Mouse (Mus musculus) intestine, embryonic 16.5 days (tissue): Measurements from ENCODE around the gene Rbfox3. TPM values are rescaled to one million over a fixed set of nuclear protein-coding genes. Genes with fewer than 3 reads are reported as not detected.

Source experiments
- ATAC-seq: fragments of 200-750 bp; cut with Nextera tagmentation; 2 replicates; pipeline ENCODE4 v1.8.0; 2017; ENCODE audit warnings: moderate TSS enrichment, moderate library complexity
- H3K27ac ChIP-seq: fragments of 300-500 bp; sonication (generic); 2 replicates; pipeline ENCODE4 v1.5.1; 2014; ENCODE audit warnings: mild to moderate bottlenecking, low read length
- H3K27me3 ChIP-seq: fragments of 300-500 bp; sonication (generic); replicated peaks from 2 replicates; pipeline ENCODE4 v1.6.1; 2014; ENCODE audit warnings: low read length, control low read depth, mixed read lengths; ENCODE audit not compliant: control insufficient read depth, insufficient read depth
- H3K36me3 ChIP-seq: fragments of 300-500 bp; sonication (generic); 2 replicates; pipeline ENCODE4 v1.6.1; 2014; ENCODE audit warnings: low read length, control low read depth; ENCODE audit not compliant: control insufficient read depth, insufficient read depth
- H3K4me1 ChIP-seq: fragments of 300-500 bp; sonication (generic); 2 replicates; pipeline ENCODE4 v1.6.1; 2014; ENCODE audit warnings: low read length, control low read depth, mixed read lengths; ENCODE audit not compliant: control insufficient read depth, insufficient read depth
- H3K4me2 ChIP-seq: fragments of 300-500 bp; sonication (generic); 2 replicates; pipeline ENCODE4 v1.6.1; 2014; ENCODE audit warnings: low read depth, low read length, control low read depth
- H3K4me3 ChIP-seq: fragments of 300-500 bp; sonication (generic); 2 replicates; pipeline ENCODE4 v1.5.1; 2014; ENCODE audit warnings: mild to moderate bottlenecking, low read length
- H3K9ac ChIP-seq: fragments of 300-500 bp; sonication (generic); 2 replicates; pipeline ENCODE4 v1.6.1; 2014; ENCODE audit warnings: low read depth, low read length
- H3K9me3 ChIP-seq: fragments of 300-500 bp; sonication (generic); 2 replicates; pipeline ENCODE4 v1.6.1; 2016; ENCODE audit warnings: low read length, control low read depth; ENCODE audit not compliant: control insufficient read depth
- WGBS: fragments of 180-500 bp; shearing (Covaris S2); extraction: QIAGEN DNeasy Blood & Tissue Kit; methylation state at CpG from one replicate; pipeline ENCODE4 v1.1.7; 2014; 5-methylcytosine and 5-hydroxymethylcytosine counted together
- polyA plus RNA-seq: library from polyadenylated mRNA; unstranded; fragments of >200 nt; fragmentation: Nextera tagmentation; extraction: Ambion mirVana; gene quantifications from 2 replicates; pipeline ENCODE4 v1.2.1, GENCODE M21; 2015

Gene Rbfox3
- polyA plus RNA-seq, 1 experiment from 2014 or later: 0.98 TPM

GRCm38 (mm10) chr11:118927081-118927480, 15.7 kb upstream of the Rbfox3 start:
- no peaks in the 10 kb centered on the region for H3K27me3 ChIP-seq
- no peak overlapping the region for H3K27ac ChIP-seq
- H3K36me3 ChIP-seq: no peaks in the 10 kb centered on the region
- H3K9ac ChIP-seq: no peak overlapping the region
- no peak for ATAC-seq
- H3K4me1 ChIP-seq: no peaks in the 10 kb centered on the region
- H3K4me2 ChIP-seq: no peak overlapping the region
- WGBS: 9% methylated on average over 5 of the region's 5 CpGs
- H3K9me3 ChIP-seq: no peaks in the 10 kb centered on the region; the same call in 1 of the 2 replicates
- H3K4me3 ChIP-seq: no peak overlapping the region

GRCm38 (mm10) chr11:118921852-118922251, 10.5 kb upstream of the Rbfox3 start:
- Histone ChIP-seq H3K4me3 (no peak overlapping the region), H3K27ac (no peak overlapping the region), H3K4me2 (no peak overlapping the region), H3K27me3 (no peaks in the 10 kb centered on the region), H3K36me3 (no peaks in the 10 kb centered on the region), H3K9me3 (no peaks in the 10 kb centered on the region), H3K4me1 (no peaks in the 10 kb centered on the region), H3K9ac (no peak overlapping the region)
- ATAC-seq: no peak
- 83% methylated on average over 6 of the region's 6 CpGs for WGBS

GRCm38 (mm10) chr11:118916423-118917030, 5.1 kb upstream of the Rbfox3 start:
- WGBS: 29% methylated on average over 15 of the region's 15 CpGs
- H3K9ac ChIP-seq: no peak overlapping the region
- no peaks in the 10 kb centered on the region for H3K9me3 ChIP-seq
- peaks cover 3% of the 10 kb centered on the region; the same call in 1 of the 2 replicates for H3K27me3 ChIP-seq
- no peaks in the 10 kb centered on the region for H3K4me1 ChIP-seq
- H3K4me2 ChIP-seq: no peak overlapping the region
- no peak for ATAC-seq
- H3K27ac ChIP-seq: no peak overlapping the region
- H3K4me3 ChIP-seq: no peak overlapping the region
- no peaks in the 10 kb centered on the region for H3K36me3 ChIP-seq

DNA sequence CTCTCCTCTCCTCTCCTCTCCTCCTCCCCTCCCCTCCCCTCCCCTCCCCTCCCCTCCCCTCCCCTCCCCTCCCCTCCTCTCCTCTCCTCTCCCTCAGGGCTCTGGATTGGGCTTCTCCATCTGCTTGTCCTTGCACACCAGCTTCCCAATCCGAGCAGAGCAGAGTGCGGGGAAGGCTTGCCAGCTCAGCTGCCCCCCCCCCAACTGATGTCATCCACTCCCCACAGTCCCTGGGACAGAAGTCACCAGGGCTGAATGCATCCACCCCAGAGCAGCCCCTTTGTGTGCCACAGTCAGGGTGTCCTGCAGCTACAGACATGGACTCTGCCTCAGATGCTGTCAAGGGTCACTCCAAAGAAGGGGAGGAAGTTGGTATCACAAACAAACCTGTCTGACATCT, 4.5 kb upstream of the Rbfox3 start:
- Histone ChIP-seq H3K4me1 (no peaks in the 10 kb centered on the region), H3K27me3 (peaks cover 6% of the 10 kb centered on the region)
- ATAC-seq: no peak

GRCm38 (mm10) chr11:118912686-118913085, 1.3 kb upstream of the Rbfox3 start:
- WGBS: 47% methylated on average over 6 of the region's 6 CpGs
- no peak for ATAC-seq
- no peak overlapping the region for H3K4me3 ChIP-seq

More for the DNA sequence above, 4.5 kb upstream of the Rbfox3 start:
- H3K4me2 ChIP-seq: no peak overlapping the region
- WGBS: 44% methylated on average over 2 of the region's 2 CpGs
- H3K9ac ChIP-seq: no peak overlapping the region
- H3K36me3 ChIP-seq: no peaks in the 10 kb centered on the region
- no peak overlapping the region for H3K27ac ChIP-seq
- H3K4me3 ChIP-seq: no peak overlapping the region
- no peaks in the 10 kb centered on the region for H3K9me3 ChIP-seq

GRCm38 (mm10) chr11:118910756-118911155, 641 bp downstream of the Rbfox3 start:
- no peak overlapping the region for H3K4me2 ChIP-seq
- H3K27me3 ChIP-seq: peaks cover 58% of the 10 kb centered on the region
- no peak for ATAC-seq
- 83% methylated on average over 10 of the region's 10 CpGs for WGBS
- H3K27ac ChIP-seq: no peak overlapping the region
- peaks cover 14% of the 10 kb centered on the region for H3K4me1 ChIP-seq
- H3K9me3 ChIP-seq: no peaks in the 10 kb centered on the region
- no peaks in the 10 kb centered on the region for H3K36me3 ChIP-seq
- no peak overlapping the region for H3K4me3 ChIP-seq
- no peak overlapping the region for H3K9ac ChIP-seq

More at GRCm38 (mm10) chr11:118912686-118913085, 1.3 kb upstream of the Rbfox3 start:
- Histone ChIP-seq H3K9me3 (no peaks in the 10 kb centered on the region), H3K4me2 (no peak overlapping the region), H3K27me3 (peaks cover 38% of the 10 kb centered on the region), H3K27ac (no peak overlapping the region), H3K36me3 (no peaks in the 10 kb centered on the region), H3K4me1 (peaks cover 14% of the 10 kb centered on the region), H3K9ac (no peak overlapping the region)

DNA sequence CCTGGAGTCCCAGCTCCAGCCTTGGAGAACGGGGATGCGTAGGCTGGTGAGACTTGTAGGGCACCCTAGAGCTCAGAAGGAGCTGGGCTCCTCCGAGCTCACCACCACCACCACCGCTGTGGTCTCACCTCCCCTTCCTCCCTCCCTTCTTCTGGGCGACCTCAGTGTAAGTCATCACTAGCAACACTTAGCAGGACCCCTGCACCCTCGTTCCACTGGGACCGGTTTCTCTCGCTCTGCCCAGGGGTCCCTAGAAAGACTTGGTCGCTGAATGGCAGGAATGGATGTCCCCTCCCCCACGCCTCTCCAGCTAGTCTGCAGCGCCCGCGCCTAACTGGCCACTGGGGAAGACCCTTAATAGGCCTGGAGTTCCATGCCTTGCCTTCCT, 1.6 kb downstream of the Rbfox3 start:
- Histone ChIP-seq H3K9me3 (no peaks in the 10 kb centered on the region), H3K4me3 (peak overlapping the region; percentile 46), H3K36me3 (no peaks in the 10 kb centered on the region), H3K9ac (no peak overlapping the region), H3K27ac (no peak overlapping the region), H3K27me3 (peaks cover 60% of the 10 kb centered on the region), H3K4me2 (peak overlapping the region; percentile 62), H3K4me1 (peaks cover 14% of the 10 kb centered on the region)
- WGBS: 3% methylated on average over 13 of the region's 13 CpGs
- no peak for ATAC-seq

GRCm38 (mm10) chr11:118908981-118909813, 2.2 kb downstream of the Rbfox3 start:
- Histone ChIP-seq H3K9me3 (no peaks in the 10 kb centered on the region), H3K36me3 (no peaks in the 10 kb centered on the region), H3K4me2 (peak overlapping the region; percentile 62), H3K27ac (no peak overlapping the region), H3K27me3 (peaks cover 61% of the 10 kb centered on the region), H3K4me3 (peak overlapping the region; percentile 46), H3K9ac (peak overlapping the region; percentile 19; the same call in 1 of the 2 replicates), H3K4me1 (peaks cover 14% of the 10 kb centered on the region)
- ATAC-seq: no peak
- WGBS: under 1% methylated on average over 56 of the region's 90 CpGs

DNA sequence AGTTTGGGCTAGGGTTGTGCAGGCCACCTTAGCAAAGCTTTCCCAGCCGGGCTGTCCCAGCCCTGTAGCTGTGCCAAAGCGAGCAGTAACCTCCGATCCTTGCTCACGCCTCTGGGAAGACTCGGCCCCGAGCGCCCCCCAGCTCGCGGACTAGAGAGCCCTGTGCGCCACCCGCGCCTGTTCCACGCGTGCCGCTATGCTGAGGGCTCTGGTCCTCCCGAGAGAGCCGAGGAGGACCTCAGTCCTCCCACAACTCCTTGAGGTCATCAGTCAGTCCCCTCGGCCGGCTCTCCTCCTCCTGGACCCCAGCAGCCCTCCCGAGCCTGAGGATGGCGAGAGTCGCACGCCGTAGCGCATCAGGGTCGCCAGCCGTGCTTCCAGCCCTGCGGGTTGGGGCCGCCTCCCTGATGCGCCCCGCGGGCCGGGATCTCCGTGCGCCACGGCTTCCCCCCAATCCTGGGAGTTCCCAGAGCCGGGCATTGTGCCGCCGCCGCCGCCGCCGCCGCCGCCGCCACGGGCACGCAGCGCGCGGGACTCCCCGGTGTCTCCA, 2.9 kb downstream of the Rbfox3 start:
- H3K27me3 ChIP-seq: peaks cover 61% of the 10 kb centered on the region
- H3K36me3 ChIP-seq: no peaks in the 10 kb centered on the region
- peak overlapping the region; percentile 46 for H3K4me3 ChIP-seq
- peak overlapping the region; percentile 19; the same call in 1 of the 2 replicates for H3K9ac ChIP-seq
- under 1% methylated on average over 52 of the region's 52 CpGs for WGBS
- no peak for ATAC-seq
- H3K4me2 ChIP-seq: peak overlapping the region; percentile 62
- H3K4me1 ChIP-seq: peaks cover 14% of the 10 kb centered on the region
- H3K9me3 ChIP-seq: no peaks in the 10 kb centered on the region
- H3K27ac ChIP-seq: no peak overlapping the region
